Mouse (Mus musculus): ENCODE results near the gene Eif2b4.
A peak's percentile ranks its signal among the peaks of the same experiment; 100 is the strongest.

The Eif2b4 gene

DNA sequence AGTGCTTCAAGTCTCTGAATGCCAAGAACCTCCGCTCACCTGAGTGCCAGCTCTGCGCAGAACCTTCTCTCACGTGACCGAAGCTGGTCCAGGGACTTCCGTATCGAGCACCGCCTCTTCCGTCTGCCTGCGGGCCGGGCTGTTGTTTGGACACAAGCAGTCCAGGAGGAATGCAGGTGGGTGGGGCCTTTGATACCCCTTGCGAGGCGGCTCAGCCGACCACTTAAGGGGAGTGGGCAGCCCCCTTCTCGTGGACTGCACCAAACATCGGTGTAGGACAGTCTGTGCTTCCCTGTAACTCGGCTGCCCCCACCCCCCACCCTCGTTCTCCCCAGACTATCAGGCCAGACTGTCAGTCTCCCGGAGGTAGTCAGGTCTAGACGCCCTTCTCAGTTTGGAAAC lies 39.1 kb downstream of the Eif2b4 start, which contains the start of gene Mpv17:
Mpv17 (minus strand) TSS at position 100 of the 402 bp plus-strand sequence.
- DNase-seq (ENCODE audit: low spot score in 2 of 2) = peak; percentile 78 to 83

GRCm38 (mm10) chr5:31153516-31154151 lies 39.6 kb downstream of the Eif2b4 start:
- no peak for DNase-seq (ENCODE audit: low spot score in 2 of 2)

DNA sequence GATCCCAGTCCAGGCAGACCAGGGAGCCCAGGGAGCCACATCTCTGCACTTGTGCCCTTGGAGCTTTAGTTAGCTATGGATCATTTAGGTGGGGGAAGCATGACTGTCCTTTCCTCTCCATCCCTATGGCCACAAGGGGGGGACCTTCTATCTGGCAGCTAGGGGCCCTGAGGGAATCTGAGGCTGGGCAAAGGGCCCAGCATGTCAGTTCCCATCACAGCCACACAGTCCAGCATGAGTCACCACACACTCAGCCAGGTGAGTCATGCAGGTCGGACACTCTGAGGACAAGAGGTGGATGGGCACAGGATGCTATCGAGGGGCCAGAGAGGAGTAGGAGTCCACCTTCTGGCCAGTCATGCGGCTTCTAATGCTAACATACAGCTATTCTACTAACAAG lies 41.5 kb downstream of the Eif2b4 start:
- DNase-seq (ENCODE audit: low spot score in 2 of 2) = peak; percentile 16 to 41

- DNase-seq (ENCODE audit: low spot score in 2 of 2) = no peak
Observed at GRCm38 (mm10) chr5:31149781-31150180, 43.4 kb downstream of the Eif2b4 start.

DNA sequence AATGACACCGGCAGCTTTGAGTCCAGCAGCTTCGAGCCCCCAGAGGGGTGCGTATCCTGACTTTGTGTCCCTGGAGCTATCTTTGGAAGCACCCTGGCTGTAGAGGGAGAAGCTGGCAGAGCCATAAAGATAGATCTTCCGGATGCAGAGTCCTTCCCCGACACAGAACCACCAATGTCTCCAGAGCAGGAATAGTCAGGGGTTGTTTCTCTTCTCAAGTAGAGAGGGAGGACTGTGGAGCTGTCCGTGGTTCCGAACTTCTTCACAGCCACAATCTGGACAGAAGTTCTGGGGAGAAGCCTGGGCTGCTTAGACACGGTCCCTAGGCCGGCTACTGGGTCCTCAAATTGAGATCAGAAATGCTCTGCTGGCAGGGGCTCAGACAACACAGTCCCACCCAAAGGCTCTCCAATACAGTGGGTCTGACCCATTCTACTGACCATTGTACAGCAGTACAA lies 54.2 kb downstream of the Eif2b4 start:
- no peak for DNase-seq (ENCODE audit: low spot score in 2 of 2)

- no peak for DNase-seq (ENCODE audit: low spot score in 2 of 2)
Observed at GRCm38 (mm10) chr5:31138241-31138967, 54.8 kb downstream of the Eif2b4 start, which contains the start of gene Ucn. Gene Ucn (minus strand): TSS chr5:31138829.

DNA sequence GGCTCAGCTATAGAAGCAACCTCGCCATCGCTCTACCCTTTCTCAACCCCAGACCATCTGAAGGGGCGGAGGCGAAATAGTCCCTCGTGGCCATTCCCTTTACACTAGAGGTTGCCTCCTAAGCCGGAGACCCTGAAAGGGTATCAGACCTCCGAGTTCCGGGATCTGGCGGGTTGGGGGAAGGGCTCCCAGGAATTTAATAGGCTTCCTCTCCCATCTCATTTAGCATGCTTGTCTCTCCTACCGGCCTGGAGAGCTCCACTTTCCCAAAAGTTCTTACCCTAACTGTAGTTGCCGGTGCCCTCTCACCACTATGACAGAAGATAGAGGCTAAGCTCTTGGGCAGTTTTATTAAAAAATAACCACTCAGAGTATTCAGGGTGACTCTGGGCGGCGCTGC lies 55.6 kb downstream of the Eif2b4 start:
- DNase-seq (ENCODE audit: low spot score in 2 of 2) = no peak

Measured in urinary bladder, postnatal 36 days (tissue).